In the genomic region with DNA sequence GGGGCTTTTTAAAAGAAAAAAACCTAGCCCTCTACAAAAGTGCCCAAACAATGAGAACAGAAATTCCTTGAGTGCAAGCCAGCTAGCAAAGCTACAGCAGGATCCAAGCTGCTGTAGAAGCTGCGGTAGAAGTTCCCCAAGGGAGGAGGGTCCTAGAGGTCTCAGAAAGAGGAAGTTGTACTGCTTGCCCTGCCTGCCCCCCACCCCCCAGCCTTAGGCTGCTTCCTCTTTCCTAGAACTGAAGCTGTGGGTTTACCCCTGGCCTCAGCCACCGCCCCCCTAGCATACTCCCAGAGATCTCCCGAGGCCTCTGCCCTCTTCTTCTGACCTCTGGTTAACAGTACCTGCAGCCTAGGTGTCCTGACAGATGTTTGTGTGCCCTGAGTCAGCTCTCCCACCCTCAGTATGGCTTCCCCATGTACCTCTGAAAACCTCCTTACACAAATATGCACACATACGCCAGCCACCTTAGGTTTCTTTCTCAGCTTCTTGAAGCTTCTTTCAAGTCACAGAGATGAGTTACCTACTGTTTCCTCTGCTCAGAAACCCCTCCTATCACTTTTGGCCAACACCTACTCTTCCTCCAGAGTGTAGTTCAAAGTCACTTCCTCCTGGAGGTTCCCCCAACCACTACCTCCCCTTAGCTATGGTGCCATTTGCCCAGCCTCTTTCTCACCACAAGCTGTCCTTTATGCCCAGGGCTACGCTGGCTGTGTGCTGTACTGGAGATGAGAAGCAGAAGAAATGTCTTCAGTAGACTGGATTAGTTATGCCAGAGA, we compare ENCODE assay signal across 8 mouse cellular contexts. TPM values are rescaled to one million over a fixed set of nuclear protein-coding genes. Genes with fewer than 3 reads are reported as not detected.
A peak's percentile ranks its signal among the peaks of the same experiment; 100 is the strongest.
DNase-seq lines count a peak whose midpoint lies in the region; ATAC-seq and TF ChIP-seq lines count a peak whose summit lies in the region.

No protein-coding gene starts in this region.

- H3K9ac ChIP-seq in heart, adult 2 months (ENCODE audit: low read depth, low read length), result no peak overlapping the region
- H3K9ac ChIP-seq in heart, embryonic 12.5 days, result no peak overlapping the region
- H3K9ac ChIP-seq in limb, embryonic 15.5 days, result no peak overlapping the region
- no peak overlapping the region for H3K9ac ChIP-seq in midbrain, embryonic 15.5 days
- H3K9ac ChIP-seq in forebrain, embryonic 16.5 days (replicated peaks; ENCODE audit: low read depth, low read length), result no peak overlapping the region

- no peaks in the 10 kb centered on the region for H3K36me3 ChIP-seq in heart, adult 2 months (ENCODE audit: control insufficient read depth, insufficient read depth, low read length)
- H3K36me3 ChIP-seq in heart, embryonic 12.5 days, result no peaks in the 10 kb centered on the region
- H3K36me3 ChIP-seq in limb, embryonic 15.5 days, result no peaks in the 10 kb centered on the region
- no peaks in the 10 kb centered on the region for H3K36me3 ChIP-seq in midbrain, embryonic 15.5 days (replicated peaks)
- no peaks in the 10 kb centered on the region for H3K36me3 ChIP-seq in forebrain, embryonic 16.5 days (ENCODE audit: control insufficient read depth, insufficient read depth)

- H3K27ac ChIP-seq in heart, adult 2 months, result peak overlapping the region; percentile 26
- H3K27ac ChIP-seq in heart, embryonic 12.5 days (ENCODE audit: poor library complexity, severe bottlenecking), result no peak overlapping the region
- 0 out of 2 replicates have a peak overlapping the region, but pooled peaks have one; percentile 39 for H3K27ac ChIP-seq in limb, embryonic 15.5 days
- H3K27ac ChIP-seq in midbrain, embryonic 15.5 days, result no peak overlapping the region
- H3K27ac ChIP-seq in forebrain, embryonic 16.5 days (ENCODE audit: low read length), result no peak overlapping the region

- DNase-seq in heart, adult 2 months, result peak in 1 of 2 experiments; percentile 75
- DNase-seq in naive thymus-derived CD4-positive, alpha-beta T cell, adult 2 months (ENCODE audit: low read depth), result peak; percentile 86
- DNase-seq in cerebellum, postnatal 10 days, result no peak

- no peak for TF ChIP-seq POLR2A in heart, adult 2 months (IDR thresholded peaks at IDR 0.05; ENCODE audit: insufficient read depth, low read depth, low read length)

- no peak overlapping the region for H3K4me2 ChIP-seq in heart, embryonic 12.5 days
- H3K4me2 ChIP-seq in limb, embryonic 15.5 days, result no peak overlapping the region
- no peak overlapping the region for H3K4me2 ChIP-seq in midbrain, embryonic 15.5 days
- no peak overlapping the region for H3K4me2 ChIP-seq in forebrain, embryonic 16.5 days (ENCODE audit: low read length)

- WGBS in heart, adult 2 months, result 59% methylated on average over 5 of the region's 5 CpGs
- 65% methylated on average over 5 of the region's 5 CpGs for WGBS in heart, embryonic 12.5 days
- whole genome bisulfite sequencing in limb, embryonic 15.5 days, result 46% methylated on average over 5 of the region's 5 CpGs
- WGBS in midbrain, embryonic 15.5 days, result 69% methylated on average over 5 of the region's 5 CpGs
- 61% methylated on average over 5 of the region's 5 CpGs for WGBS in forebrain, embryonic 16.5 days

- intact Hi-C loops in heart, adult 2 months (cut with DNase I), result no loop called here

- H3K4me1 ChIP-seq in heart, adult 2 months (ENCODE audit: control insufficient read depth, insufficient read depth, low read length), result peaks cover 11% of the 10 kb centered on the region
- H3K4me1 ChIP-seq in heart, embryonic 12.5 days (replicated peaks), result peaks cover 75% of the 10 kb centered on the region
- H3K4me1 ChIP-seq in limb, embryonic 15.5 days, result peaks cover 52% of the 10 kb centered on the region
- H3K4me1 ChIP-seq in midbrain, embryonic 15.5 days, result peaks cover 11% of the 10 kb centered on the region; the same call in 1 of the 2 replicates
- peaks cover 30% of the 10 kb centered on the region for H3K4me1 ChIP-seq in forebrain, embryonic 16.5 days (replicated peaks; ENCODE audit: control insufficient read depth, insufficient read depth, low read length)

- no peaks in the 10 kb centered on the region for H3K9me3 ChIP-seq in heart, embryonic 12.5 days (replicated peaks)
- H3K9me3 ChIP-seq in limb, embryonic 15.5 days, result no peaks in the 10 kb centered on the region
- no peaks in the 10 kb centered on the region for H3K9me3 ChIP-seq in midbrain, embryonic 15.5 days
- no peaks in the 10 kb centered on the region for H3K9me3 ChIP-seq in forebrain, embryonic 16.5 days (ENCODE audit: control insufficient read depth, low read length)

- H3K4me3 ChIP-seq in heart, adult 2 months, result no peak overlapping the region
- H3K4me3 ChIP-seq in heart, embryonic 12.5 days, result no peak overlapping the region
- no peak overlapping the region for H3K4me3 ChIP-seq in limb, embryonic 15.5 days
- H3K4me3 ChIP-seq in midbrain, embryonic 15.5 days, result no peak overlapping the region
- no peak overlapping the region for H3K4me3 ChIP-seq in forebrain, embryonic 16.5 days (replicated peaks; ENCODE audit: low read length)

- TF ChIP-seq CTCF in heart, adult 2 months (IDR thresholded peaks at IDR 0.05), result no peak

- TF ChIP-seq EP300 in heart, adult 2 months (IDR thresholded peaks at IDR 0.05; ENCODE audit: insufficient read depth, low read depth, low read length), result no peak

- no peak for ATAC-seq in heart, embryonic 12.5 days (ENCODE audit: insufficient number of reproducible peaks, low FRiP score)
- ATAC-seq in common myeloid progenitor, adult 5-6 weeks (replicated peaks; ENCODE audit: low read depth, poor library complexity, severe bottlenecking), result peak; percentile 78
- no peak for ATAC-seq in limb, embryonic 15.5 days (ENCODE audit: insufficient number of reproducible peaks, low FRiP score, low TSS enrichment, low read depth)
- ATAC-seq in midbrain, embryonic 15.5 days (replicated peaks), result no peak
- no peak for ATAC-seq in forebrain, embryonic 16.5 days

- H3K27me3 ChIP-seq in heart, adult 2 months (ENCODE audit: control insufficient read depth, insufficient read depth, low read length), result no peaks in the 10 kb centered on the region
- no peaks in the 10 kb centered on the region for H3K27me3 ChIP-seq in heart, embryonic 12.5 days (replicated peaks)
- no peaks in the 10 kb centered on the region for H3K27me3 ChIP-seq in limb, embryonic 15.5 days
- no peaks in the 10 kb centered on the region for H3K27me3 ChIP-seq in midbrain, embryonic 15.5 days (replicated peaks)
- no peaks in the 10 kb centered on the region for H3K27me3 ChIP-seq in forebrain, embryonic 16.5 days (replicated peaks; ENCODE audit: control insufficient read depth, insufficient read depth, low read length)

- H3K79me2 ChIP-seq in heart, adult 2 months (replicated peaks; ENCODE audit: control insufficient read depth, insufficient read depth, low read length), result no peaks in the 10 kb centered on the region

RNA-seq across cellular contexts. Expression of gene Relt, which starts 7.3 kb away (rescaled TPM):
- 1 to 10 TPM; 4.6 to 5.5 TPM for total RNA-seq in heart, adult 2 months (2021)
- polyA plus RNA-seq in heart, adult 2 months (2012; rRNA removed), result 6.4 and 7.2 TPM in 2 replicates
- polyA plus RNA-seq in heart, embryonic 12.5 days (2016; fragmentation: Nextera tagmentation; extraction: Ambion mirVana), result 4.1 TPM in 2 replicates
- 5.5 and 18.3 TPM in 2 replicates for total RNA-seq in common myeloid progenitor, adult 5-6 weeks (2017)
- polyA plus RNA-seq in limb, embryonic 15.5 days (2015; fragmentation: Nextera tagmentation; extraction: Ambion mirVana), result 4.4 and 6.2 TPM in 2 replicates
- polyA plus RNA-seq in midbrain, embryonic 15.5 days (2015; fragmentation: Nextera tagmentation; extraction: Ambion mirVana), result 4.7 and 5.9 TPM in 2 replicates
- 3.9 and 4.8 TPM in 2 replicates for polyA plus RNA-seq in forebrain, embryonic 16.5 days (2015; fragmentation: Nextera tagmentation; extraction: Ambion mirVana)

Comparison
In these comparisons a context has a peak if more than half of its experiments do, and no peak if none do; other contexts are left out.
1. H3K27ac ChIP-seq: peak in heart, adult 2 months (single experiment) and limb, embryonic 15.5 days (single experiment); none in heart, embryonic 12.5 days (single experiment), midbrain, embryonic 15.5 days (single experiment) and forebrain, embryonic 16.5 days (single experiment).